Mouse (Mus musculus) kidney, embryonic 14.5 days (tissue): Measurements from ENCODE around the gene Bmp6. TPM values are rescaled to one million over a fixed set of nuclear protein-coding genes. Genes with fewer than 3 reads are reported as not detected.

Source experiments
- ATAC-seq: fragments of 200-750 bp; cut with Nextera tagmentation; 2 replicates; pipeline ENCODE4 v1.8.0; 2017; ENCODE audit warnings: moderate number of reproducible peaks, mild to moderate bottlenecking, moderate TSS enrichment, moderate library complexity; ENCODE audit not compliant: low FRiP score, low TSS enrichment
- H3K27ac ChIP-seq: fragments of 300-500 bp; sonication (generic); 2 replicates; pipeline ENCODE4 v1.5.1; 2014; ENCODE audit warnings: low read depth, mild to moderate bottlenecking, low read length, moderate library complexity, mixed read lengths
- H3K27me3 ChIP-seq: fragments of 300-500 bp; sonication (generic); 2 replicates; pipeline ENCODE4 v1.6.1; 2014; ENCODE audit warnings: mild to moderate bottlenecking, low read length; ENCODE audit not compliant: control insufficient read depth, insufficient read depth
- H3K36me3 ChIP-seq: fragments of 300-500 bp; sonication (generic); 2 replicates; pipeline ENCODE4 v1.6.1; 2014; ENCODE audit warnings: low read length, mixed read lengths; ENCODE audit not compliant: control insufficient read depth, insufficient read depth
- H3K4me1 ChIP-seq: fragments of 300-500 bp; sonication (generic); 2 replicates; pipeline ENCODE4 v1.6.1; 2014; ENCODE audit warnings: low read length, mixed read lengths; ENCODE audit not compliant: control insufficient read depth, insufficient read depth
- H3K4me2 ChIP-seq: fragments of 300-500 bp; sonication (generic); replicated peaks from 2 replicates; pipeline ENCODE4 v1.6.1; 2014; ENCODE audit warnings: low read depth, mild to moderate bottlenecking, low read length
- H3K4me3 ChIP-seq: fragments of 300-500 bp; sonication (generic); 2 replicates; pipeline ENCODE4 v1.5.1; 2014; ENCODE audit warnings: mild to moderate bottlenecking, low read length
- H3K9ac ChIP-seq: fragments of 300-500 bp; sonication (generic); 2 replicates; pipeline ENCODE4 v1.6.1; 2014; ENCODE audit warnings: low read depth, mild to moderate bottlenecking, low read length, moderate library complexity
- H3K9me3 ChIP-seq: fragments of 300-500 bp; sonication (generic); 2 replicates; pipeline ENCODE4 v1.6.1; 2016; ENCODE audit warnings: low read length; ENCODE audit not compliant: control insufficient read depth
- WGBS: fragments of 180-500 bp; shearing (Covaris S2); extraction: QIAGEN DNeasy Blood & Tissue Kit; methylation state at CpG from one replicate; pipeline ENCODE4 v1.1.7; 2014; 5-methylcytosine and 5-hydroxymethylcytosine counted together
- polyA plus RNA-seq: library from polyadenylated mRNA; unstranded; fragments of >200 nt; fragmentation: Nextera tagmentation; extraction: Ambion mirVana; gene quantifications from 2 replicates; pipeline ENCODE4 v1.2.1, GENCODE M21; 2014

The Bmp6 gene
- polyA plus RNA-seq, 1 experiment from 2014 or later: 1.6 TPM

DNA sequence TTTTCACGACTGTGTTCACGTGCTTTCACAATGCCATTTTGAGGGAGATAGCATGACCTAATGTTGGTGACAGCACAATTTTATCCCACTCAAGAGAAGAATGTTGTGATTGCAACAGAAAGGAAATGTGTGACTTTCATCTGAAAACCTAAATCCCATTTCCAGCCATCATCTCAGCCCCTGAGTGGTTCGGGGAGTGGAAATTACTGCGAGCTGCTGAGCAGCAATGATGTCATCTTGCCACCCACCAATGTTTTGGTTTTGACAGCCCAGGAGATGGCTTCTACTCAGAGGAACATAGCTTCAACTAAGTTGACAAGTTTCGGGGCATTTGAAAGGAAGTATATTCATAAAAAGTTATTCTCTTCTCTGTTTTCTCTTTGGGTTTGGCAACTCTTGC lies 202.8 kb downstream of the Bmp6 start:
- Histone ChIP-seq H3K9ac (no peak overlapping the region), H3K27ac (no peak overlapping the region), H3K36me3 (no peaks in the 10 kb centered on the region), H3K4me2 (no peak overlapping the region), H3K9me3 (no peaks in the 10 kb centered on the region), H3K4me3 (no peak overlapping the region), H3K4me1 (no peaks in the 10 kb centered on the region), H3K27me3 (no peaks in the 10 kb centered on the region)
- no peak for ATAC-seq
- WGBS: 86% methylated on average over 5 of the region's 5 CpGs

DNA sequence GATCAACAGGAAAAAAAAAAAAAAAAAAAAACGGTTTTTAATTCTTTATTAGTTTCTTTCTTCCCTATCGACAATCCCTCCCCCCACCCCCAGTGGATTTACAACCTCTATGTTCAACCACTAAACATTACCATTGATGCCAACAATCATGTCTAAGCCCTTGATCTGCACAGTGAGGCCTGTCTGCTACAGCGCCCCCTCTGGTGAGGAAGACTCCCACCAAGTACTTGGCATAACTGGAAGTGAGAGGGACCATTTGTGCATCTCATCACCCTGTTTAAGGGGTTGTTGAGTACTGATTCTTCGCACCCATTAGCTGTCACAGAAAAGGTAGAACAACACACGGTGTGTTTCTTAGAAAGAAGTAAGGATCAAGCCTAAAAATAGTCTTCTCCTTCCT lies 203.8 kb downstream of the Bmp6 start:
- no peak for ATAC-seq
- Histone ChIP-seq H3K36me3 (no peaks in the 10 kb centered on the region), H3K4me1 (no peaks in the 10 kb centered on the region), H3K4me3 (no peak overlapping the region), H3K27ac (no peak overlapping the region), H3K27me3 (no peaks in the 10 kb centered on the region), H3K4me2 (no peak overlapping the region), H3K9ac (no peak overlapping the region), H3K9me3 (no peaks in the 10 kb centered on the region)
- WGBS: 80% methylated on average over 5 of the region's 5 CpGs

Other genes starting within 250 kb of the Bmp6 start
- 4.5 and 8.8 TPM in 2 replicates for gene Dsp, start 193.8 kb upstream of the Bmp6 start, polyA plus RNA-seq
- 44.0 and 55.2 TPM in 2 replicates for gene Snrnp48, start 140.2 kb upstream of the Bmp6 start, polyA plus RNA-seq
- gene Txndc5, start 183.7 kb downstream of the Bmp6 start, polyA plus RNA-seq: 161 and 263 TPM in 2 replicates